Mouse (Mus musculus): Measurements from ENCODE around the gene Mybbp1a.

- no peak for TF ChIP-seq TCF12 (IDR thresholded peaks at IDR 0.05; ENCODE audit: low read depth, low read length)
- no peak for TF ChIP-seq CTCF (conservative IDR thresholded peaks at IDR 0.05 in 1 of 2, IDR thresholded peaks at IDR 0.05 in 1 of 2; ENCODE audit: low read depth in 2 of 2, low read length in 2 of 2)
- TF ChIP-seq POLR2AphosphoS2 (IDR thresholded peaks at IDR 0.05; ENCODE audit: low read depth, low read length) = no peak
- no peak for TF ChIP-seq MYC (IDR thresholded peaks at IDR 0.05; ENCODE audit: low read depth, low read length)
- no peak for TF ChIP-seq ZNF384 (IDR thresholded peaks at IDR 0.05; ENCODE audit: low read depth, low read length)
- no peak for TF ChIP-seq E2F4 (IDR thresholded peaks at IDR 0.05; ENCODE audit: insufficient replicate concordance, low read depth, low read length)
- TF ChIP-seq CHD2 (IDR thresholded peaks at IDR 0.05; ENCODE audit: low read length) = no peak
- no peak for TF ChIP-seq USF1 (IDR thresholded peaks at IDR 0.05; ENCODE audit: low read depth, low read length)
- no peak for TF ChIP-seq MAX (IDR thresholded peaks at IDR 0.05; ENCODE audit: low read length)
- TF ChIP-seq EP300 (IDR thresholded peaks at IDR 0.05; ENCODE audit: low read length) = no peak
- no peak for TF ChIP-seq NELFE (IDR thresholded peaks at IDR 0.05; ENCODE audit: low read depth, low read length)
- no peak for TF ChIP-seq NRF1 (IDR thresholded peaks at IDR 0.05; ENCODE audit: low read depth, low read length)
- TF ChIP-seq TBP (conservative IDR thresholded peaks at IDR 0.05; ENCODE audit: low read depth, low read length) = no peak
- no peak for TF ChIP-seq BHLHE40 (IDR thresholded peaks at IDR 0.05; ENCODE audit: low read depth, low read length)
Measured at GRCm38 (mm10) chr11:72481952-72482351, 40.8 kb downstream of the Mybbp1a start.

All from CH12.LX (cell line).